Mouse (Mus musculus): ENCODE results near the gene Ulk3. TPM values are rescaled to one million over a fixed set of nuclear protein-coding genes. Genes with fewer than 3 reads are reported as not detected.

The Ulk3 gene
- 18.7 and 19.4 TPM in 2 replicates for polyA plus RNA-seq (2014; fragmentation: Nextera tagmentation; extraction: Ambion mirVana)

DNA sequence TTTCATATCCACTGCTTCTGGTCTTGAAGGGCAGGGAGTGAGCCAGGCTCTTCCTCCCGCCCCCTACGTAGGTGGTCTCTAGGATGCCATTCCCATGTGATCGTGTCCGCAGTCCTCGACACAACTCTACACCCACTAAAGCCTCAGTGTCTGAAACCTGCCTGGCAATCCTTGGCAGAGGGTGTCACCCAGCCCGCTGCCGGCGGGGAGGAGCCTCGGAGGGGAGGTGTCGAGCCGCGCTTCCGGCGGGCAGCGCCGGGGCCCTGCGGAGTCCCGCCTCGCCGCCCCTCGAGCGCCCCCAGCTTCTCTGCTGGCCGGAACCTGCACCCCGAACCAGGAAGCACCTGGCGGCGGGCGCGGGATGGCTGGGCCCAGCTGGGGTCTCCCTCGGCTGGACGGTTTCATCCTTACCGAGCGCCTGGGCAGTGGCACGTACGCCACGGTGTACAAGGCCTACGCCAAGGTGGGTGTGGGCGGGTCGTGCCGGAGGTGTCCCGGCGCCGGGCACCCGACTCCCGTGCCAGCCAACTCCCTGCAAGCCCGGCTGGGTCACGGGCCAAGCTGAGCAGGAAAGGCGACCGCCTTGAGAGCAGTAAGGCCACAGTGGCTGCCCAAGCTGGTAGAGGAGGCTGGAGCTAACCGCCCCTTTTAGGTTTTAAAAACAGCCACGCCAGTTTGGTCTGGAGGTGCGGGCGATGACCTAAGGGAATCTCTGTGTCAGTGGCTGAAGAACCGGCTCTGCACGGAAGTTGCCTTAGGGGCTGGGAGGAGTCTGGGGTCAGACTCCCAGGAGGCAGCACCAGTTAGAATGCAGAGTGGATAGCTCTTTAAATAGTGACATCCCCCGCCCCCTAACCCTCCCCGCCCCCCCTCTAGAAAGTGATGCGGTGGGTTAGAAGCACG lies at the start of gene Ulk3:
TSS of gene Ulk3 (plus strand) at position 229 of the 903 bp plus-strand sequence.
- peak within 1 kb of the TSS; percentile 88 for H3K4me2 ChIP-seq (replicated peaks)
- H3K27me3 ChIP-seq (ENCODE audit: control insufficient read depth, insufficient read depth, low read length), result no peaks in the 10 kb centered on the region
- peak within 1 kb of the TSS; percentile 79 for H3K9ac ChIP-seq
- DNase-seq (ENCODE audit: low spot score) (peak; percentile 65), ATAC-seq (ENCODE audit: low FRiP score) (peak; percentile 79)
- peaks cover 54% of the 10 kb centered on the region for H3K36me3 ChIP-seq (replicated peaks; ENCODE audit: control insufficient read depth, insufficient read depth)
- peak within 1 kb of the TSS; percentile 69 for H3K27ac ChIP-seq
- peaks cover 8% of the 10 kb centered on the region for H3K4me1 ChIP-seq (replicated peaks; ENCODE audit: control insufficient read depth, insufficient read depth, low read length)
- H3K4me3 ChIP-seq (replicated peaks; ENCODE audit: low read length), result peak within 1 kb of the TSS; percentile 55
- no peaks in the 10 kb centered on the region for H3K9me3 ChIP-seq (ENCODE audit: control insufficient read depth, low read length)
- WGBS, result under 1% methylated on average over 58 of the region's 58 CpGs

DNA sequence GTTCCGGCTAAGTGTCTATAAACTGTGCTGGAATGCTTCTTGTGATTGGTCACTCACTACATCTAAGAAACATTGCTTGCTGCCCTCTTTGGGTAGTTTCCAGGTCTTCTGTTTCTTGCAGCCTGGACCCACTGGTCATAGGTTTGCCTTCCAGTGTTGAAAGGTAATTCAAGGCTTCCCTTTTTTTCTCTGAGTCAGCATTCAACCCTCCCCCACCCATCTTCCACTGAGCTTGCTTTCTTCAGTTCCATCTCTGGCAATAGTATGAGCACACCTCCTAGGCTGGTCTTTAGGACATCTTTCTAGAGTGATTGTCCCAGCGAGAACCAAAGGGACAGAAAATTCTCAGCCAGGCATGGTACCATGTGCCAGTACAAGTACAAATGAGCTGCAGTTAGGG lies 49.7 kb upstream of the Ulk3 start:
- ATAC-seq (ENCODE audit: low FRiP score) (no peak), DNase-seq (ENCODE audit: low spot score) (no peak)
- H3K4me1 ChIP-seq (replicated peaks; ENCODE audit: control insufficient read depth, insufficient read depth, low read length), result peaks cover 20% of the 10 kb centered on the region
- H3K27ac ChIP-seq, result no peak overlapping the region
- no peaks in the 10 kb centered on the region for H3K9me3 ChIP-seq (ENCODE audit: control insufficient read depth, low read length)
- no peak overlapping the region for H3K9ac ChIP-seq
- H3K4me2 ChIP-seq (replicated peaks), result no peak overlapping the region
- H3K27me3 ChIP-seq (ENCODE audit: control insufficient read depth, insufficient read depth, low read length), result no peaks in the 10 kb centered on the region
- peaks cover 59% of the 10 kb centered on the region for H3K36me3 ChIP-seq (replicated peaks; ENCODE audit: control insufficient read depth, insufficient read depth)
- WGBS, result 93% methylated on average over 2 of the region's 2 CpGs
- no peak overlapping the region for H3K4me3 ChIP-seq (replicated peaks; ENCODE audit: low read length)

DNA sequence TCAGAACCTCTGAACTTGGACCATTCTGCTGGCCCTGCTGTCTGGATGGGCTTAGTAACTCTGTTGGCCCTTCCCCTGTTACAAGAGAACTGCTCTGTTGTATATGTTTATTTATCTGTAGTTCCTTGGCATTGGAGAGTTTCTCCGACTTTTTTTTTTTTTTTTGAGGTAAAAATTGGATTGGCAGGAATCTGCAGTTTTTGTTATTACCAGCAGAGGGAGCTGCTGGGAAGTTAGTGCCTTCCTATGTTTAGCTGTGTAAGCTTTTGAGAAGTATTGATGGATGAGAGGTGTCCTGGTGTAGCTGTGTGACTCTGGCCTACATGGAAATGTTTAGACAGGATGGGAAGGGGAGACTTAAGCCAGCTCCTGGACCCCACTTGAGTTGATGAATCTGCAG lies 47.9 kb upstream of the Ulk3 start:
- no peak overlapping the region for H3K9ac ChIP-seq

DNA sequence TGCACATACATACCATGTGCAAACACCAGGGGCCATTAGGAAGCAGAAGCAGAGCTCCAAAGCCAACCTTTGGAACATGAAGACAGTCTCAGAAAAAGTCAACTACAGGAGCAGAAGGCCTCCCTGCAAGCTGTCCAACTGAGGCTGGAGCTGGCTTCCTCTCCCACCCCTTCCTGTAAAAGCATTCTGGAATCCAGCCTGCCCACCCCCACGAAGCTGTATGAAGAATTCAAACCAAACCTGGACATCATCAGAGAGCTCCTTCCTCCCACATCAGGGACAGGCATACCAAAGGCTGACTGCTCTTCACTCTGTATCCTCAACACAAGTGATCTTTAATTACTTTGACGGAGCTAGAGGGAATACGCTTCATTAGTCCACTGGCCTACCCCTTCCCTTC lies 45.3 kb upstream of the Ulk3 start:
- H3K4me3 ChIP-seq (replicated peaks; ENCODE audit: low read length), result no peak overlapping the region
- peaks cover 91% of the 10 kb centered on the region for H3K36me3 ChIP-seq (replicated peaks; ENCODE audit: control insufficient read depth, insufficient read depth)
- H3K9me3 ChIP-seq (ENCODE audit: control insufficient read depth, low read length), result no peaks in the 10 kb centered on the region
- no peak overlapping the region for H3K4me2 ChIP-seq (replicated peaks)
- no peaks in the 10 kb centered on the region for H3K27me3 ChIP-seq (ENCODE audit: control insufficient read depth, insufficient read depth, low read length)
- ATAC-seq (ENCODE audit: low FRiP score) (no peak), DNase-seq (ENCODE audit: low spot score) (no peak)
- H3K27ac ChIP-seq, result no peak overlapping the region
- WGBS, result 69% methylated on average over 3 of the region's 3 CpGs
- peaks cover 5% of the 10 kb centered on the region for H3K4me1 ChIP-seq (replicated peaks; ENCODE audit: control insufficient read depth, insufficient read depth, low read length)
- H3K9ac ChIP-seq, result no peak overlapping the region

More for the DNA sequence above, 47.9 kb upstream of the Ulk3 start:
- ATAC-seq (ENCODE audit: low FRiP score), result no peak
- H3K4me1 ChIP-seq (replicated peaks; ENCODE audit: control insufficient read depth, insufficient read depth, low read length), result peaks cover 20% of the 10 kb centered on the region
- no peaks in the 10 kb centered on the region for H3K9me3 ChIP-seq (ENCODE audit: control insufficient read depth, low read length)
- no peak overlapping the region for H3K4me3 ChIP-seq (replicated peaks; ENCODE audit: low read length)
- 5% methylated on average over 1 of the region's 1 CpGs for WGBS
- DNase-seq (ENCODE audit: low spot score), result peak; percentile 86
- H3K27ac ChIP-seq, result no peak overlapping the region
- no peaks in the 10 kb centered on the region for H3K27me3 ChIP-seq (ENCODE audit: control insufficient read depth, insufficient read depth, low read length)
- peaks cover 70% of the 10 kb centered on the region for H3K36me3 ChIP-seq (replicated peaks; ENCODE audit: control insufficient read depth, insufficient read depth)
- H3K4me2 ChIP-seq (replicated peaks), result no peak overlapping the region

DNA sequence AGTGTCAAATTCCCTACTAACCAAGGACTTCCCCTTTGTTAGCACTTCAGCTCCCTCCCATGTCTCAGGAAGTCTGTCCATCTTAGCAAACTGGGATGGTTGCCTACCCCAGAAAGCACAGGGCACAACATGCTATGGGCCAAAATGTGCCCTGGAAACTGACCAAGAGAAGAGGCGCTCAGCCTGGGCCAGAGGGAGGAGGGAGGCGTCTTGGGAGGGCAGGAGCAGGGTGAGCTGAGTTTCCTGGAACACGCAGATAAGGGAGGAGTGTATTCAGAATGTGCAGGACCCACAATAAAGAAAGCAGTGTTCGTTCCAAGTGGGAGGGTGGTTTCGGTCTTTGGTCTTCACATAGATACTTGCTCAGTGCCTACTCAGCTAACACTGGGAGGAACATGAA lies 42.0 kb upstream of the Ulk3 start:
- H3K9ac ChIP-seq, result no peak overlapping the region
- no peak for DNase-seq (ENCODE audit: low spot score)
- H3K4me3 ChIP-seq (replicated peaks; ENCODE audit: low read length), result no peak overlapping the region
- 96% methylated on average over 5 of the region's 5 CpGs for WGBS
- no peak overlapping the region for H3K4me2 ChIP-seq (replicated peaks)
- H3K9me3 ChIP-seq (ENCODE audit: control insufficient read depth, low read length), result no peaks in the 10 kb centered on the region
- ATAC-seq (ENCODE audit: low FRiP score), result no peak
- H3K27ac ChIP-seq, result no peak overlapping the region
- no peaks in the 10 kb centered on the region for H3K27me3 ChIP-seq (ENCODE audit: control insufficient read depth, insufficient read depth, low read length)
- peaks cover 72% of the 10 kb centered on the region for H3K36me3 ChIP-seq (replicated peaks; ENCODE audit: control insufficient read depth, insufficient read depth)
- H3K4me1 ChIP-seq (replicated peaks; ENCODE audit: control insufficient read depth, insufficient read depth, low read length), result peaks cover 6% of the 10 kb centered on the region

DNA sequence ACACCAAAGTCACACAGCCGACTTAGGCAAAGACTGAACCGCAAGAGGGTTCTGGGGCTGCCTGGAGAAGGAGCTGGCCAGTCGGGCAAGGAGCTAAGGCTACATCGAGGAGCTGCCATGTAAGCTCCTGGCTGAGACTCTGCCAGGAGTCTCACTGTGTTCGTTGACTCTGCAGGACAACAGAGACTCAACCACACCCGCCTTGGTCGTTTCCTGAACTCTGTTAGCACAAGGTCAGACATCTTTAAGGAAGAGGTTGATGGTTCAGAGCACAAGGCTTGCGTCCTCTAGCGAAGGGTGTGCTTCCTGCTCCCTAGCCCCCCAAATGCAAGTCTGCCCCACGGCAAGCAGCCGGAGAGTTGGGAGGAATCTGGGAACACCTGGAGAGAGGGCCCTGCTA lies 41.4 kb upstream of the Ulk3 start:
- 91% methylated on average over 11 of the region's 11 CpGs for WGBS
- ATAC-seq (ENCODE audit: low FRiP score), result no peak
- Histone ChIP-seq H3K9ac (no peak overlapping the region), H3K9me3 (ENCODE audit: control insufficient read depth, low read length) (no peaks in the 10 kb centered on the region), H3K4me1 (replicated peaks; ENCODE audit: control insufficient read depth, insufficient read depth, low read length) (peaks cover 6% of the 10 kb centered on the region), H3K36me3 (replicated peaks; ENCODE audit: control insufficient read depth, insufficient read depth) (peaks cover 66% of the 10 kb centered on the region), H3K4me2 (replicated peaks) (no peak overlapping the region), H3K4me3 (replicated peaks; ENCODE audit: low read length) (no peak overlapping the region), H3K27me3 (ENCODE audit: control insufficient read depth, insufficient read depth, low read length) (no peaks in the 10 kb centered on the region), H3K27ac (no peak overlapping the region)
- no peak for DNase-seq (ENCODE audit: low spot score)

DNA sequence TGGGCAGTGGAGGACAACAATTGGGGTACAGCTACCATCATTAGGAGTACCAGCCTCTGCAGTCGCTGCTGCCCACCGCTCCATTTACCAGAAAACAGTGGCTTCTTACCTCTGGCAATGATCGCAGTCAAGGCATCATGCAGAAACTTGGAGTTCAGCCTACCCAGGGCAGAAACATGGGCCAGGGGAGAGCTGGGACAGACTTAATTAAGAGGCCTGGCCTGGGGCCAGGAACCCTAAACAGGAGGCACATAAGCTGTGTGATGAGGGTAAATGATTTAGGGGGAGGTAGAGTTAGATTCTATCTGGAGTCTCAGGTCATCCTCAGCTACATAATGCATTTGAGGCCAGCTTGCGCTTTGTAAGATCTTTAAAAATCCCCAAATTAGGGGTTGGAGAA lies 40.1 kb upstream of the Ulk3 start:
- no peak overlapping the region for H3K4me2 ChIP-seq (replicated peaks)
- 79% methylated on average over 4 of the region's 4 CpGs for WGBS
- H3K27me3 ChIP-seq (ENCODE audit: control insufficient read depth, insufficient read depth, low read length), result no peaks in the 10 kb centered on the region
- DNase-seq (ENCODE audit: low spot score), result no peak
- H3K9ac ChIP-seq, result no peak overlapping the region
- H3K4me3 ChIP-seq (replicated peaks; ENCODE audit: low read length), result no peak overlapping the region
- peaks cover 53% of the 10 kb centered on the region for H3K36me3 ChIP-seq (replicated peaks; ENCODE audit: control insufficient read depth, insufficient read depth)
- H3K9me3 ChIP-seq (ENCODE audit: control insufficient read depth, low read length), result no peaks in the 10 kb centered on the region
- H3K27ac ChIP-seq, result no peak overlapping the region
- peaks cover 6% of the 10 kb centered on the region for H3K4me1 ChIP-seq (replicated peaks; ENCODE audit: control insufficient read depth, insufficient read depth, low read length)
- ATAC-seq (ENCODE audit: low FRiP score), result no peak

DNA sequence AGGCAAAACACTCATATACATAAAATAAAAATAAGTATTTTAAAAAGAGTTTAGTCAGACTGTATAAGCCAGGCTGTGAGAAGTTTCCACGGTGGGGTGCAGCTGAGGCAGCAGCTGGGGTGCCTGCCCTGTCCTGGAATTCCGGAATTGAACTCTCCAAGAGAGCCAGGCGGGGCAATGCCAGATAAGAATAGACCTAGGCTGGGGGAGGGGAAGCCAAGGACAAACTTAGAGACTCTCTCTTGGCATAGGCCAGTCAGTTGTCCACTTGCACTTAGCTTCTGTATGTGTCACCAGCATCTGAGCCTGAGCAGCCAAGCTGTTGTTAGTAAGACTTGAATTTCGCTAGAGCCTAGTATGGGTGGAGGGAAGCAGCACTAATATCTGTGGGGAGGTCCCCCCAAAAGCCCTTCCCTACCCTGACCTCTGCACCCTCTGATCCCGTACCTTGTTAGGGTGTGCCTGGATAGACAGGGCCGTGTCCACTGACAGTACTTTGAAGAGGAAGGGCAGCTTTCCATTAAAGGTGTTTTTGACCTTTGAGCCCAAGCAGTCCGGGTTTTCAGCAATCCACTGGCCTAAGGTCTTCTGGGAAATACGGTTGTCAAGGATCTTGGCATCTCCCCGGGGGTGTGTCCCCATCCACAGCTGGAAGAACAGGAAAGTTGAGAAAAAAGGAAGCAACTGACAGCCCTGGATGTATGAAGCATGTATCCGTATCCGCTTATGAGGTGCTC lies 39.0 kb upstream of the Ulk3 start:
- Histone ChIP-seq H3K9me3 (ENCODE audit: control insufficient read depth, low read length) (no peaks in the 10 kb centered on the region), H3K27me3 (ENCODE audit: control insufficient read depth, insufficient read depth, low read length) (no peaks in the 10 kb centered on the region), H3K36me3 (replicated peaks; ENCODE audit: control insufficient read depth, insufficient read depth) (peaks cover 42% of the 10 kb centered on the region), H3K27ac (no peak overlapping the region), H3K4me1 (replicated peaks; ENCODE audit: control insufficient read depth, insufficient read depth, low read length) (peaks cover 11% of the 10 kb centered on the region), H3K9ac (no peak overlapping the region), H3K4me3 (replicated peaks; ENCODE audit: low read length) (no peak overlapping the region), H3K4me2 (replicated peaks) (no peak overlapping the region)
- DNase-seq (ENCODE audit: low spot score), result no peak
- WGBS, result 92% methylated on average over 11 of the region's 11 CpGs
- no peak for ATAC-seq (ENCODE audit: low FRiP score)

DNA sequence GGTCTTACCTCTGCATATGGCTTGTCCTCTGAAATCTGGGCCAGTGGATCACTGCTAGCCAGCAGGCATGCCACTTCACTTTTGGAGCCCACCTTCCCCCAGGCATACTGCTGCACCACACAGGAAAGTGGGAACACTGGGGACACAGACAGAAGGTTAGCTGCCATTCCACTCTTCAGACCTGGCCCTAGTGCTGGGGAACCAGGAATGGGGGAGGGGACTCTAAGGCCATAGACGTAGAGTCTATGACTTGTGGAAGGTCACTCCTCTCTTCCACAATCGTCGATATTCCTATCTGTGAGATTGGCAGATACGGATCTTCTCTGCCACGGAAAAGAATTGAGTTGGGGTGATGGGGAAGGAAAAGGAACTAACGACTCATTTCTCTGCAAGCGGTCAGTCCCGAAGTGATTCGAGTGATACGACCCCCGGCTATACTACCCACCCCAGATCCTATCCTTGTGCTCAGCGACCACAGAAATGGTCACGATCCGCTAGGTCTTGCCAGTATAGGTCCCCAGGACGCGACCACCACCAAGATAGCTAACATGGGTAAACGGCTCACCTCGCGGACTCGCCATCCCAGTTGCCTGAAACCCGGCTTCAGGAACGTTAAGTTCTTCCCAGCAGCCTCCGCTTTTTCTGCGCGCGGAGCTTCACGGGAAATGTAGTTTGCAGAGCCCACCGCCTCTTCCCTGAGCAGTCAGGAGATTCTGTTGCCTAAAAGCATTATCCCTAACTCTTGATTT lies 36.9 kb upstream of the Ulk3 start, which contains the start of gene Mpi:
TSS of gene Mpi (minus strand) at position 625 of the 749 bp plus-strand sequence.
- Histone ChIP-seq H3K4me3 (replicated peaks; ENCODE audit: low read length) (peak within 1 kb of the TSS; percentile 57), H3K9me3 (ENCODE audit: control insufficient read depth, low read length) (no peaks in the 10 kb centered on the region), H3K36me3 (replicated peaks; ENCODE audit: control insufficient read depth, insufficient read depth) (peaks cover 23% of the 10 kb centered on the region), H3K4me2 (replicated peaks) (peak within 1 kb of the TSS; percentile 56), H3K9ac (peak within 1 kb of the TSS; percentile 69), H3K27ac (0 out of 2 replicates have a peak within 1 kb of the TSS, but pooled peaks have one; percentile 51), H3K4me1 (replicated peaks; ENCODE audit: control insufficient read depth, insufficient read depth, low read length) (peaks cover 11% of the 10 kb centered on the region), H3K27me3 (ENCODE audit: control insufficient read depth, insufficient read depth, low read length) (no peaks in the 10 kb centered on the region)
- ATAC-seq (ENCODE audit: low FRiP score), result peak; percentile 54
- peak; percentile 83 for DNase-seq (ENCODE audit: low spot score)
- WGBS, result under 1% methylated on average over 28 of the region's 28 CpGs

Data from hindbrain, embryonic 14.5 days (tissue).